Mouse (Mus musculus) stomach, postnatal 0 days (tissue): ENCODE results near the gene Cars.

Experiments used
- CTCF ChIP-seq: IDR thresholded peaks from 2 replicates; pipeline ENCODE4 v1.5.1; 2016; ENCODE audit warnings: antibody characterized with exemption, low read depth, mild to moderate bottlenecking, moderate library complexity
- EP300 ChIP-seq: optimal IDR thresholded peaks from 2 replicates; pipeline ENCODE3; 2016; ENCODE audit warnings: antibody characterized with exemption

DNA sequence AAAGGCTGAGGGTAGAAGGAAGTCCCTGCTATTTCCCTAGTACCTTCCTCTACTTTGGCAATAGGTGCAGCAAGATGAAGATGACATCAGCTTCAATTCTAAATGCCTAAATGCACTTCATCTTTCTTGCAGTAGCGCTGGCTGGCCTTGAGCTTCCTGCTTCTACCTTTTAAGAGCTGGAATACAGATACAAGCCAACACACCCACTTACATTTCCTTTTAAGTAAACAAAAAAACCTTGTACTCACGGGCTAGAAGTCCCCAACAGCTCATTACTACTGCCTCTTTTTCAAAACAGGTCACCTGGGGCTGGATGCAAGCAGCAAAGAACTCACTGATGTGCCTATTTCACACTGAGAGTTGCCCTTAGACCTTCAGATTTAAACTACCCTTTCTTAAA, 53.3 kb downstream of the Cars start:
- TF ChIP-seq CTCF, result no peak
- TF ChIP-seq EP300, result no peak
